Mouse (Mus musculus) stomach, embryonic 14.5 days (tissue): ENCODE results near the gene Hbs1l. TPM values are rescaled to one million over a fixed set of nuclear protein-coding genes. Genes with fewer than 3 reads are reported as not detected.

Source experiments
- ATAC-seq: fragments of 200-750 bp; cut with Nextera tagmentation; 2 replicates; pipeline ENCODE4 v1.8.0; 2017; ENCODE audit warnings: low read depth, moderate TSS enrichment; ENCODE audit not compliant: insufficient number of reproducible peaks, insufficient read depth, low FRiP score
- H3K27ac ChIP-seq: fragments of 300-500 bp; sonication (generic); 2 replicates; pipeline ENCODE4 v1.5.1; 2014; ENCODE audit warnings: mild to moderate bottlenecking, low read length, moderate library complexity, mixed read lengths
- H3K27me3 ChIP-seq: fragments of 300-500 bp; sonication (generic); 2 replicates; pipeline ENCODE4 v1.6.1; 2014; ENCODE audit warnings: low read length, control low read depth, mixed read lengths; ENCODE audit not compliant: control insufficient read depth, insufficient read depth
- H3K36me3 ChIP-seq: fragments of 300-500 bp; sonication (generic); 2 replicates; pipeline ENCODE4 v1.6.1; 2014; ENCODE audit warnings: mild to moderate bottlenecking, control low read depth, low read length, moderate library complexity, mixed read lengths; ENCODE audit not compliant: control insufficient read depth, insufficient read depth
- H3K4me1 ChIP-seq: fragments of 300-500 bp; sonication (generic); 2 replicates; pipeline ENCODE4 v1.6.1; 2014; ENCODE audit warnings: low read length, control low read depth, mixed read lengths; ENCODE audit not compliant: control insufficient read depth, insufficient read depth
- H3K4me2 ChIP-seq: fragments of 300-500 bp; sonication (generic); replicated peaks from 2 replicates; pipeline ENCODE4 v1.6.1; 2014; ENCODE audit warnings: low read depth, low read length, control low read depth
- H3K4me3 ChIP-seq: fragments of 300-500 bp; sonication (generic); 2 replicates; pipeline ENCODE4 v1.5.1; 2014; ENCODE audit warnings: low read depth, low read length, control low read depth
- H3K9ac ChIP-seq: fragments of 300-500 bp; sonication (generic); replicated peaks from 2 replicates; pipeline ENCODE4 v1.6.1; 2014; ENCODE audit warnings: low read depth, mild to moderate bottlenecking, control low read depth, low read length, moderate library complexity, mixed read lengths
- H3K9me3 ChIP-seq: fragments of 300-500 bp; sonication (generic); 2 replicates; pipeline ENCODE4 v1.6.1; 2016; ENCODE audit warnings: low read depth, low read length, control low read depth; ENCODE audit not compliant: control insufficient read depth
- WGBS: fragments of 180-500 bp; shearing (Covaris S2); extraction: QIAGEN DNeasy Blood & Tissue Kit; methylation state at CpG from one replicate; pipeline ENCODE4 v1.1.7; 2014; 5-methylcytosine and 5-hydroxymethylcytosine counted together
- polyA plus RNA-seq: library from polyadenylated mRNA; unstranded; fragments of >200 nt; fragmentation: Nextera tagmentation; extraction: Ambion mirVana; gene quantifications from 2 replicates; pipeline ENCODE4 v1.2.1, GENCODE M21; 2014

Hbs1l gene
- polyA plus RNA-seq, 1 experiment from 2014 or later = 93.4 TPM

DNA sequence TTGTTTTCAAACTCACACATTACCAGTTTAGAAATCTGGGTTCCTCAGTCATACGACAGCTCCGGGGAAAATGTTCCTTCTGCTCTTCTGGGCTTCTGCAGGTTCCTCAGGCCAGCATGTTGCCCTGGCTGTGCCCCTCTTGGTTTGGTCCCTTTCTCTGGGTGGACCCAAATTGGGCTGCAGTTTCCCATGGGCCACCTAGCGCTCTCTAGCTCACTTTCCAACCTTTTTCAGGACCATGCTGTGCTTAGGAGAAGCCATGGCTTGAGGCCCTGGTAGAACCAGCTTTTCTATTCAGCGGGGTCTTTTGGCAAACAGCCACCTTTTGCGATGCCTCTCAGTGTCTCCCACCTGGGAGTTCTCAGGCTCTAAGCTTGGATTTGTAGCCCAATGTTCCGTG, 76.5 kb downstream of the Hbs1l start:
- 87% methylated on average over 6 of the region's 6 CpGs for WGBS
- H3K9me3 ChIP-seq = no peaks in the 10 kb centered on the region
- ATAC-seq = no peak
- H3K9ac ChIP-seq = no peak overlapping the region
- H3K4me2 ChIP-seq = no peak overlapping the region
- no peaks in the 10 kb centered on the region for H3K27me3 ChIP-seq
- no peak overlapping the region for H3K4me3 ChIP-seq
- H3K27ac ChIP-seq = no peak overlapping the region
- H3K4me1 ChIP-seq = no peaks in the 10 kb centered on the region
- peaks cover 20% of the 10 kb centered on the region for H3K36me3 ChIP-seq

DNA sequence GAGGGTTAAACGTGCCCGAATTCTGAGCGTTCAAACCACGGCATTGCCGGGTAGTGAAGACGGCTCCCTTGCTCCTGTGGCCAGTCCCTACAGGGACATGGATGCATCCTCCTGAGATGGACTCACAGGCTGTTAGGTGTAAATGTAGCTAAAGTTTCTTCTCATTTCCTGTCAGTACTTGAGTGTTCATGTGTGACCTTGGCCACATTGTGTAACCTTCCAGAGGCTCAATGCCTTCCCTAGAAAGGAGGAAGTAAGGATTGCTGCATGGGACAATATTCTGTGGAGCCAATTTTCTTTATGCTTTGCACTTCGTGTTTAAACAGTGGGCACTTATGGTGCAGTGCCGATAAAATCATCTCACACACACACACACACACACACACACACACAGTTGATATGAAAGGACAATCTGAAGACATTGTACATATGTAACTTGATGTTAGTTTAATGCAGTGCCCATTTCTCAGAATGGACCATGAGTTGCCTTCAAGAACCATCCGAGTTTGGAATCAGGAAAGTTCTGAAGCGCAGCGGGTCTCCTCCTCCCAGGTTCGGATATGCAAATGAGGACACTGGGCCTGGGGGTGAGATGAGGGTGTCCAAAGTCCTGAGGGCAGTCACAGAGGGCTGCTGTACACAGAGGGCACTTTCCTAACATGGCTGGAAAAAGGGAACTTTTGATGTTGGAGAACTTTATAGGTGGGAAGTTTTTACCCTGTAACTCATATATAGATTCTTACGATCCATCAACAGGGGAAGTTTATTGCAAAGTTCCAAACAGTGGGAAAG, 81.1 kb downstream of the Hbs1l start, which contains the start of gene Aldh8a1:
Gene Aldh8a1, plus strand, starts transcription at position 610 of the 792 bp plus-strand sequence.
- Histone ChIP-seq H3K9ac (no peak within 1 kb of the TSS), H3K36me3 (no peaks in the 10 kb centered on the region), H3K4me1 (no peaks in the 10 kb centered on the region), H3K27me3 (no peaks in the 10 kb centered on the region), H3K4me2 (no peak within 1 kb of the TSS), H3K4me3 (no peak within 1 kb of the TSS), H3K9me3 (no peaks in the 10 kb centered on the region), H3K27ac (no peak within 1 kb of the TSS)
- ATAC-seq = no peak
- 79% methylated on average over 13 of the region's 13 CpGs for WGBS

DNA sequence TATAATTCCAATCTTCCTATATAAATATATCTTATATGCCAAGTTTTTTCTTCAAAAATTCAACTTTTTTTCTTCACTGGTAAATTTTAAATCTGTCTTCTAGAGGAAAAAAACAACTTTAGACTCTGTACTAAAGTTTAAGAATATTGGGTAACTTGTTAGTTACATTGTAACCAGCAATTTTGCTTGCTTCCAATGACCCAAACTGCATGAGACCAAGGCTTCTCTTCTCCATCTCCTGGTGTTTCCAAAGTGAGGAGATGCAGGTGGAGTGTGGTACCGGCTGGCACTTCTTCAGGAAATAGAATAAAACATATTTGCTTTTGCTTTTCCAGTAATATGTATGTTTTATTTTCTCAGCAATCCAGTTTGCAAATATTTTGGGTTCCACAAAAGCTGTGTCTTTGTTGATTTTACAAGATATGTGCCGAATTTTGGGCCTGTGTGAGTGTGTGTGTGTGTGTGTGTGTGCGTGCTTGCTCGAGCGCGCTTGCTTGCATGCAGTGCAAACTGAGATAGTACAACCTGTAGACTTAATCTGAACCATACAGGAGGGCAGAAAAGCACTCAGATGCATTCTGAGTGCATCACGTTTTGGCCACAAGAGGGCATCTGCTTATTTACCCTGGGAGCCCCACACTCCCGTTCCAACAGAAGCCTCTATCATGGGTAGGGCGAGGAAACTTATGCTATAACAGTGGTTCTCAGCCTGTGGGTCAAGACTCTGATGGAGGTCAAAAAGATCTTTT, 82.6 kb downstream of the Hbs1l start:
- 64% methylated on average over 9 of the region's 9 CpGs for WGBS
- ATAC-seq = no peak
- Histone ChIP-seq H3K9me3 (no peaks in the 10 kb centered on the region), H3K4me3 (no peak overlapping the region), H3K27ac (no peak overlapping the region), H3K4me1 (no peaks in the 10 kb centered on the region), H3K27me3 (no peaks in the 10 kb centered on the region), H3K9ac (no peak overlapping the region), H3K4me2 (no peak overlapping the region), H3K36me3 (no peaks in the 10 kb centered on the region)

DNA sequence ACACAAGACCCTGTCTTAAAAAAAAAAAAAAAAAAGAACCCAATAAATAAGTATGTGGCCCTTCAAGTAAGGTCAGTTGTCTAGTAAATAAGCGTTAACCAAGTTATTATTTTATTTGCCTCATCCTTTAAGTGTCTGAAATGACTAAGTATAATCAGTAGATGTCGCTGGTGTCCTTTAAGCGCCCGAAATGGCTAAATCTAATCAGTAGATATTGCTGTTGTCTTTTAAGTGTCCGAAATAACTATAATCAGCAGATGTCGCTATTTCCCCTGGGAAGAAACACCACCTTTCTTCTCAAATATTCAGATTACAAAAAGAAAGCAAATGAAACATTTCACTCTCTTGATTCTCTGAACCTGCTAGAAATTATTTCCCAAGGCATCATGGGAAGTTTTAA, 87.1 kb downstream of the Hbs1l start:
- no peak for ATAC-seq
- H3K36me3 ChIP-seq = no peaks in the 10 kb centered on the region
- 21% methylated on average over 6 of the region's 6 CpGs for WGBS
- H3K27me3 ChIP-seq = no peaks in the 10 kb centered on the region
- H3K4me1 ChIP-seq = no peaks in the 10 kb centered on the region
- no peak overlapping the region for H3K4me2 ChIP-seq
- no peaks in the 10 kb centered on the region for H3K9me3 ChIP-seq
- no peak overlapping the region for H3K27ac ChIP-seq
- no peak overlapping the region for H3K4me3 ChIP-seq
- H3K9ac ChIP-seq = no peak overlapping the region

DNA sequence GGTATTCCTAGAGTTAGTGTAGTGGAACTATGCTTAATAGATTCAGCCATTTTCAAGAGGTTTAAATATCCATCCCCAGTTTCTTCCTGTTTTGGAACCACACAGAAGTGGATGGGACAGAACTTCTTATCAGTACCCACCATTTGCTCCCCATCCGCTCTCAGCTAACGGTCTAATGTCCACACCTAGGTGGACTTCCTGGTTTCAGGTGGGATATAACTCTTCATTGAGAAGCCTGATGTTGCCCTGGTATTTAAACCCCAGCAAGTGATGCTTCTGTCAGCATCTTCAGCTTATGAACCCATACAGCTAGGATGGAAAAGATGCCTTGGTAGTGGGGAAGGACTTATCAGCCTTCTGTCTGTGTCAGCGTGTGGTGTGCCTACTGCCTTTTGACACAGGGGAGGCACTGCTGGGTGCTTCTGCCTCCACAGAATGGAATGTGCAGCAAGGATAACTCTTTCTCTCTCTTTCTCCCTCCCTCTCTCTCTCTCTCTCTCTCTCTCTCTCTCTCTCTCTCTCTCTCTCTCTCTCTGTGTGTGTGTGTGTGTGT, 89.4 kb downstream of the Hbs1l start:
- Histone ChIP-seq H3K27me3 (no peaks in the 10 kb centered on the region), H3K36me3 (no peaks in the 10 kb centered on the region), H3K9ac (no peak overlapping the region), H3K4me2 (no peak overlapping the region), H3K4me3 (no peak overlapping the region), H3K9me3 (no peaks in the 10 kb centered on the region), H3K27ac (no peak overlapping the region), H3K4me1 (no peaks in the 10 kb centered on the region)
- ATAC-seq = no peak
- WGBS = 82% methylated on average over 3 of the region's 3 CpGs

DNA sequence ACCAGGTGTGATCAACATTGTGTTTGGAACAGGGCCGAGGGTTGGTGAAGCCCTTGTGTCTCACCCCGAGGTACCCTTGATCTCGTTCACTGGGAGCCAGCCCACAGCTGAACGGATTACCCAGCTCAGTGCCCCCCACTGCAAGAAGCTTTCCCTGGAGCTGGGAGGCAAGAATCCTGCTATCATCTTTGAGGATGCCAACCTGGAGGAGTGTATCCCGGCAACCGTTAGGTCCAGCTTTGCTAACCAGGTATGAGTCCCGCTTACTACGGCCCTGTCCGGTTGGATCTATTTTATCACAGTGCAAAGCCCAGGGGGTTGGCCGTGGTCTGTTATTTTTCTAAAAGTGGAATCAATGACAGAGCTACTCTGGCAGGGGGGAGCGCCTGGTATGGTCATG, 93.3 kb downstream of the Hbs1l start:
- no peak for ATAC-seq
- Histone ChIP-seq H3K4me1 (no peaks in the 10 kb centered on the region), H3K9me3 (no peaks in the 10 kb centered on the region), H3K4me3 (no peak overlapping the region), H3K27ac (no peak overlapping the region), H3K9ac (no peak overlapping the region), H3K4me2 (no peak overlapping the region), H3K27me3 (no peaks in the 10 kb centered on the region), H3K36me3 (no peaks in the 10 kb centered on the region)
- WGBS = 85% methylated on average over 11 of the region's 11 CpGs

DNA sequence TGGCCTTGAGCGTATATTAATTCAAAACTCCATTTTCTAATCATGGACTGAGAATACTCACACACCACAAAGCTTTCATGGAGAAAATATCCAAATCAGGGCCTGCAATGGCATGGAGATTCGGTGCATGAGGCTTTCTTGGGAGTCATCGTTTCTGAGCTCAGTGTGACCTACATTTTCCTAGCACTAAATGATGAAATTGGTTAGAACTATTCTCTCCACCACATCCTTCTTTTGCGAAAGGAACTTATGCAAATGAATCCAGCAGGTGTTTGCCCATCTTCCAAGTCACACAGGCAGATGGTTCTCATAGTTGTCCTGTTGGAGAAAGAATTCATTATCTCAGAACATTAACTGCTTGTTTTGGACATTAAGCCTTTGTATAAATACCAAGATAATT, 94.7 kb downstream of the Hbs1l start:
- Histone ChIP-seq H3K27ac (no peak overlapping the region), H3K9me3 (no peaks in the 10 kb centered on the region), H3K27me3 (no peaks in the 10 kb centered on the region), H3K4me1 (no peaks in the 10 kb centered on the region), H3K4me3 (no peak overlapping the region), H3K36me3 (no peaks in the 10 kb centered on the region), H3K9ac (no peak overlapping the region), H3K4me2 (no peak overlapping the region)
- WGBS = 82% methylated on average over 4 of the region's 4 CpGs
- ATAC-seq = no peak

DNA sequence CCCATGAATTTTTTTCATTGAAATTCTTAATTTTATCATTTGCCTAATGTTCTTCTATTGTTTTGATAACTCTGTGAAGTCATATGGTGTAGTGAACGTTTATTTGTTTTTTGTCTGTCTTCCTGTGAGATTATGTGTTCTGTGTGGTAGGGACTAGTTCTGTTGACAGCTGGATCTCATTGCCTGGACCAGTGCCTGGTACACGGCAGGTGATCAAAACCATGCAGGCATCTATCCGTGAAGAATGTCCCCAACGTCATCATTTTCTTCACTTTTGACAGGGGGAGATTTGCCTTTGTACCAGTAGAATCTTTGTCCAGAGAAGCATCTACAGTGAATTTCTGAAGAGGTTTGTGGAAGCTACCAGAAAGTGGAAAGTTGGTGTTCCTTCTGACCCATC, 95.5 kb downstream of the Hbs1l start:
- WGBS = 70% methylated on average over 4 of the region's 4 CpGs
- Histone ChIP-seq H3K9me3 (no peaks in the 10 kb centered on the region), H3K36me3 (no peaks in the 10 kb centered on the region), H3K9ac (no peak overlapping the region), H3K4me3 (no peak overlapping the region), H3K27me3 (no peaks in the 10 kb centered on the region), H3K27ac (no peak overlapping the region), H3K4me1 (no peaks in the 10 kb centered on the region), H3K4me2 (no peak overlapping the region)
- no peak for ATAC-seq
